Mouse (Mus musculus): ENCODE data around the gene Chchd3.

Chchd3 gene

DNA sequence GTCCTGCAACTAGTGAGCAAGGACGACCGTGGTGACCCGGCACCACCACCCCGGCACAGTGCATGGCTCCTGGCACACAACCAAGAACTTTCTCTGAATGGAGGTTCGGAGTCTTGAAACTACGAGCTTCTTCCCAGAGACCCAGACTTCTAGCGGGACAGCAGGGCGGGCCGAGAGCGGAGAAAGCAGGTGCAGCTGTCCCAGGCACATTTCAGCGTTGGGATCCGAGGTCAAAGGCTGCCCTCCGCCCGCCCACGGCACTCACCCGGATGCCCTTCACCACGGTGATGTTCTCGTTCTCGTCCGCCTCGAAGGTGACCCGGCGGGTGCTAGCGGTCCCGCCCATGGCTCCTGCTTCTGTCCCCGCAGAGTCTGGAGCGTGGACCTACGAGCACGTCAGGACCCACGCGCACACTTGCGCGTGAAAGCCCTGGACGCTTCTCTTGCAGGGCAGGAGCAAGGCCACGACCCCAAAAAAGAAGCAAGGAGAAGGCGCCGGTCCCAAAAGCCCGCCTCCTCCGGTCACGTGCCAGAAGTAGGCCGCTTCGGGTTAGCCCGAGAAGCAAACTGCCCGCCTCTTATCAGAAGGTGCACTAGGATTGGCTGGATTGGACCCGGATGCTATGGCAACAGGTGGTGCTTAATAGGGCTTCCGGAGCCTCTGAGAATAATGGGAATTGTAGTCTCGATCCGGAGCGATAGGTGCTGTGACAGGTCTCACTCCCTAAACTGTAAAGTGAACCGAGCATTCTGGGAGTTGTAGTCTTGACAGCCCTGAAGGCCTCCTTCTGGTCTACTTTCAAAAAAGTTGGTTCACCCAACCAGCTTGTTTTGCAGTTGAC lies at the start of gene Chchd3:
TSS of gene Chchd3 (minus strand) at position 526 of the 842 bp plus-strand sequence.
- in situ Hi-C loops (cut with MboI; ENCODE audit: low pct_unique_long_range_greater_than_20kb in 1 of 2, low sequenced_read_pairs in 2 of 2, unreplicated experiment in 1 of 2): no loop called here

DNA sequence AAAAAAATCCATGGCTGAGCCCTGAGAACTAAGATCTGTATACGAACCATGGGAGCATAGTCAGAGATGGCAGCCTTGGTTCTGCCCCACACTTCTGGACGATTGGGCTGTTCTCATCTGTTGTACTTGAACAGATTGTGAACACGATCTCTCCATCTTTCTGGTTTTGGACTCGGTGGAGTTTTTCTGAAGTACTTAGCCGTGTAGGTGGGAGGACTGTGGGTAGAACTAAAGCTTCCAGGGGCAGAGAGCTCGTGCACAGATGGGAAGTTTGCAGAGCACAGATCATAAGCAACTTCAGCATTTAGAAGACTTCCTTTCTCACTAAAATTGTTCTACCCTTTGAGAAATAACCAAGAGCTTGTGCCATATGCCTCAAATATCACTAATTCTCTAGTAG lies 44.6 kb upstream of the Chchd3 start:
- in situ Hi-C loops (cut with MboI; ENCODE audit: low pct_unique_long_range_greater_than_20kb in 1 of 2, low sequenced_read_pairs in 2 of 2, unreplicated experiment in 1 of 2): no loop called here

DNA sequence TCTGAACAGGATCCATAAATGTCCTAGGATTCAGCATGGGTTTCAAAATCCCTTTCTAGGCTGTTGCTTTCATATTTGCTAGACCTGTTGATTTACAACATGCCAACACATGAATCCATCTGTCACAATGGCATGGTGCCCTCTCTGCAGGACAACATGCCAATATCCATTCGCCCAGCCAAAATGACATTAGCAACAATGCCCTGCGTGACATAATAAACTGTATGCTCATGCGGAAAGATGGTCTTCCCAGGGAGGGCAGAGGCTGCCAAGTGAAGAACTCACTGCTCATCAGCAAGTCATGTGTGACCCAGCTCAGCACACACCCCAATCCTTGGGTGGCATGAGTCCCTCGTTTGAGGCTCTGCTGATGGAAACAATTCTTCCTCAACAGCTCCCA lies 38.8 kb upstream of the Chchd3 start:
- in situ Hi-C loops (cut with MboI; ENCODE audit: low pct_unique_long_range_greater_than_20kb in 1 of 2, low sequenced_read_pairs in 2 of 2, unreplicated experiment in 1 of 2): no loop called here

DNA sequence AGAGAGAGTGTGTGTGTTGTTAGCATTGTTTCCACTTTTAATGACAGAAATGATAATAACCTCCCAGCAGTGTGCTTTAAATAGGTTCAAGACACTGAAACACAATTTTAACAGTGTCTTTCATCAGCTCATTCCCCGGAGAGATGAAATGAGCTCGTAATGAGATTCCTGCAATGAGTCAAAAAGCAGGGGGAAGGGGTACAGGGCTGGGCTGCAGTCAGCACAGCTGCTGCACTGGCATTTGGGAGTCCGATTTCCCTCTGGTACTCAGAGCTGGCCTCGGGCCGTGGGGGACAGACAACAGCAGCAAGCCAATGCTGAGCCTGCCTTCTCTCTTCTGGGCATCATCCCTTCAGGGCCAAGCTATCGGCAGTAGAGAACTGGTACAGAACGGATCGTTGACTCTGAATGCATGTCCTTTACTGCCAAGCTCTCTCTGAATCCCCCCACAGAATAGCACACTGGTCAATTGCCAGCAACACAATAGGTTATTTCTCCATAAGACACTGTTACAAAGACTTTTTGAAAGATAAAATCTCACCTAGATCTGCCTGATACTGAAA lies 34.7 kb upstream of the Chchd3 start:
- in situ Hi-C loops (cut with MboI; ENCODE audit: low pct_unique_long_range_greater_than_20kb in 1 of 2, low sequenced_read_pairs in 2 of 2, unreplicated experiment in 1 of 2): no loop called here

DNA sequence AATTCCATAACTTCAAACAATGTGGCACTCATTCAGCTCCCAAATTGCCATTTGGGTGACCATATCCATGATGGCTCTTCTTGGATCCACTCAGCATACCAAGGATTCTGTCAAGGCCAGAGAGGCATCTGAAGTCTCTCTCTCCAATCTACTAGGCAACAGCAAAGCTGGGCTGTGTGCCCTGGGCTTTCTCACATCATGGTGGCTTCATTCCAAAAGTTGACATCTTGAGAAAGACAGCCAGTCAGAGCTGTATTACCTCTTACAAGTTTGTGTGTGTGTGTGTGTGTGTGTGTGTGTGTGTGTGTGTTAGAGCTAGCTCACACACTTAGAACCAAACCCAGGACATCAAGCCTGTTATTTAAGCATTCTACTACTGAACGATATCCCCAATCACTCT lies 20.1 kb upstream of the Chchd3 start:
- in situ Hi-C loops (cut with MboI; ENCODE audit: low pct_unique_long_range_greater_than_20kb in 1 of 2, low sequenced_read_pairs in 2 of 2, unreplicated experiment in 1 of 2): no loop called here

GRCm38 (mm10) chr6:33078260-33078936 lies 18.3 kb upstream of the Chchd3 start:
- in situ Hi-C loops (cut with MboI; ENCODE audit: low pct_unique_long_range_greater_than_20kb in 1 of 2, low sequenced_read_pairs in 2 of 2, unreplicated experiment in 1 of 2): no loop called here

DNA sequence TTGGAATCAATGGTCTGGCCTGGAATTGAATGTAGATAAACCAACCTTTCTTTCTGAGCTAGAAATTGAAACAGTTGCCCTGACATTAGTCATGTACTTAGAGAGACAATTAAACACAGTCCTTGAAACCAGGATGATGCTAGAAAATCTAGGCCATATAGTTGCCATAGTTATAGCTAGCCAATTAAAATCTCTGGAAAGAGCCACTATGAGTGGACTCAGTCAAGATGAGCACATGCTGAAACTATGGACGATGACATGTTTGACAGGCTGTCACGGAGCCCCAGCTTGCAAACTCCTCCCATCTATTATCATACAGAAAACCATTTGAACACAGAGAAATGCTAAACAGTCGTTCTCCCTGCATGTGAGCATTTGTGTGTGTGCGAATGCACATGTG lies 6.4 kb upstream of the Chchd3 start:
- in situ Hi-C loops (cut with MboI; ENCODE audit: low pct_unique_long_range_greater_than_20kb in 1 of 2, low sequenced_read_pairs in 2 of 2, unreplicated experiment in 1 of 2): no loop called here

DNA sequence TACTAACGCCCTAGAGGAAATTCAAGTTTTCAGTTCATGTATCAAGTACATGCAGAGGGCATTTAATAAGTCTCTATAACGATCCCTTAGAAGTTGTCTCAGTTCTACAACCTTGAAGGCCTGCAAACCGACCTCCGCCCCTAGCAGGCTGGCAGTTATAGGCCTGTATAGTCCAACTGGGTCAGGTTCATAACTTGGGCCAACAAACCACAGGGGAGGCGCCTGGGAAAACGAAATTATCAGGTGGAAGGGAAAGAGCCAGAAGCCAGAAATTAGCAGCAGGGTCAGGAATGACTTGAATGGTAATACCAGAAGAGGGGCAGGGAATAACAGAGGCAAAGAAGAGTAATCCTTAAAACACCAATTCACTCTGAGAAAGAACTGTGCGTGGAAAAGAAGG lies 784 bp downstream of the Chchd3 start:
- in situ Hi-C loops (cut with MboI; ENCODE audit: low pct_unique_long_range_greater_than_20kb in 1 of 2, low sequenced_read_pairs in 2 of 2, unreplicated experiment in 1 of 2): no loop called here

DNA sequence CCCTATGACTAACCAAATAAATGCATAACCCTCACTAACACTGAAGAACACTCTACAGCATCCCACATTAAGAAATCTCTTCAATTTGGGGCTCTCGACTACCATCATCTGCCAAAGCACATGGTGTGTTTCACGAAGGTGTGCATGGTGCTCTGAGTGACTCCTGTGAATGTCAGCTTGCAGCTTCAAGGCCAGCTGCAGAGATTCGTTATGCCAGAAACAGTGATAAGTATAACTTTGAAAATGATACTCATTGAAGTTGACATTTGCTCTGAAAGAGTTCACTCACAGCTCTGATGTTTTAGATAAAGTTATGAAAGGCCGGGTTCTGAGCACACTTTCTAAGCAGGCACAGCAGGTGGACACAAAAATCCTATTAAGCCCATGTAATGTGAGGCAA lies 3.7 kb downstream of the Chchd3 start:
- in situ Hi-C loops (cut with MboI; ENCODE audit: low pct_unique_long_range_greater_than_20kb in 1 of 2, low sequenced_read_pairs in 2 of 2, unreplicated experiment in 1 of 2): no loop called here

- in situ Hi-C loops (cut with MboI; ENCODE audit: low pct_unique_long_range_greater_than_20kb in 1 of 2, low sequenced_read_pairs in 2 of 2, unreplicated experiment in 1 of 2): no loop called here
Observed at GRCm38 (mm10) chr6:33055663-33056062, 4.4 kb downstream of the Chchd3 start.

GRCm38 (mm10) chr6:33054946-33055345 lies 5.1 kb downstream of the Chchd3 start:
- in situ Hi-C loops (cut with MboI; ENCODE audit: low pct_unique_long_range_greater_than_20kb in 1 of 2, low sequenced_read_pairs in 2 of 2, unreplicated experiment in 1 of 2): no loop called here

- in situ Hi-C loops (cut with MboI; ENCODE audit: low pct_unique_long_range_greater_than_20kb in 1 of 2, low sequenced_read_pairs in 2 of 2, unreplicated experiment in 1 of 2): no loop called here
Observed at GRCm38 (mm10) chr6:33051642-33052041, 8.4 kb downstream of the Chchd3 start.

DNA sequence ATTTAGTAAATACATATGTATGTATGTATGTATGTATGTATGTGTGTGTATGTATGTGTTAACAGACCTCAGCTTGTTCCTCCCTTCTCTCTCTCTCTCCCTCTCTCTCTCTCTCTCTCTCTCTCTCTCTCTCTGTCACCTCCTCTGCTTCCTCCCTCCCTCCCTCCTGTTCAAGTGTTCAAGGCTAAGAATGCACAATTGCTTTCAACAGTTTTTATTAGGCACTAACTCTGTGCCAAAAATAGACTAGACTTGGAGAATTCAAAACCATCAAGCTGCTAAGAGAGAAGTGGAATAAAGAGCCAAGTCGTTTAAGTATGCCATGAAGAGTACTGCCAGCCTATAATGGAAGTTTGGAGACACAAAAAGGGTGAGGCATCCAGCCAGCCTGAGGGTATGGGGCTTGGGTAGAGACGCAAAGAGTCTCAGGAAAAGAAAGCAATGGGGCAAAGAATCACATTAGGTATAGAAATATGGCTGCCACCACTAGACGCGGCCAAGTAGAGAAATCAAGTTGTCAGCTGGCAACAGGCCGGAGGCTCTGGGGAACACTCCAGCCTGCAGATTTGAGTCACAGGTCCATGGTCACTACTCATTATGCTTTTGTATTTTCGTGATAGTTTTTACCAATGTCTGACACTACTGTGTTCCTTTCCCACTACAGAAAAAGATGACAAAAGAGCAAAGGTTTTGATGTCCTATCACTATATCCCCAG lies 10.2 kb downstream of the Chchd3 start:
- in situ Hi-C loops (cut with MboI; ENCODE audit: low pct_unique_long_range_greater_than_20kb in 1 of 2, low sequenced_read_pairs in 2 of 2, unreplicated experiment in 1 of 2): no loop called here

- in situ Hi-C loops (cut with MboI; ENCODE audit: low pct_unique_long_range_greater_than_20kb in 1 of 2, low sequenced_read_pairs in 2 of 2, unreplicated experiment in 1 of 2): no loop called here
Observed at GRCm38 (mm10) chr6:33043480-33043879, 16.6 kb downstream of the Chchd3 start.

DNA sequence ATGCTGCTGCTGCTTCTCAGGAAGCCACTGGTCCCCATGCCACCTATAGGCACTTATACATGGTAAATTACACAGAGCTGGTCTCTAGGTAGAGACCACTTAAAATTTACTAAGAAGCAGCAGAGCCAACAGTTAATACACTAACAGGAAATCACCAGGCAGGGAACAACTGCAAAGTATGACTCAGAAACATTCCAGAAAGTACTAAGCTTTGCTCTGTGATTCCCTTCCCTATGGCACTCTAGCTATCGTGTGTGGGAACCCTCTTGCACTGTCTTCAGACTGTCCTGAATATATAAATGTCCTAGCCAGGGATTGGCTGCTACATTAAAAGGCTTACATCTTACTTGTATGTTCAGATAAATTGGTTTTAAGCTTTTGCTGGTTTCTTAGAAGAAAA lies 17.2 kb downstream of the Chchd3 start:
- in situ Hi-C loops (cut with MboI; ENCODE audit: low pct_unique_long_range_greater_than_20kb in 1 of 2, low sequenced_read_pairs in 2 of 2, unreplicated experiment in 1 of 2): no loop called here

- in situ Hi-C loops (cut with MboI; ENCODE audit: low pct_unique_long_range_greater_than_20kb in 1 of 2, low sequenced_read_pairs in 2 of 2, unreplicated experiment in 1 of 2): no loop called here
Observed at GRCm38 (mm10) chr6:33041978-33042377, 18.1 kb downstream of the Chchd3 start.

DNA sequence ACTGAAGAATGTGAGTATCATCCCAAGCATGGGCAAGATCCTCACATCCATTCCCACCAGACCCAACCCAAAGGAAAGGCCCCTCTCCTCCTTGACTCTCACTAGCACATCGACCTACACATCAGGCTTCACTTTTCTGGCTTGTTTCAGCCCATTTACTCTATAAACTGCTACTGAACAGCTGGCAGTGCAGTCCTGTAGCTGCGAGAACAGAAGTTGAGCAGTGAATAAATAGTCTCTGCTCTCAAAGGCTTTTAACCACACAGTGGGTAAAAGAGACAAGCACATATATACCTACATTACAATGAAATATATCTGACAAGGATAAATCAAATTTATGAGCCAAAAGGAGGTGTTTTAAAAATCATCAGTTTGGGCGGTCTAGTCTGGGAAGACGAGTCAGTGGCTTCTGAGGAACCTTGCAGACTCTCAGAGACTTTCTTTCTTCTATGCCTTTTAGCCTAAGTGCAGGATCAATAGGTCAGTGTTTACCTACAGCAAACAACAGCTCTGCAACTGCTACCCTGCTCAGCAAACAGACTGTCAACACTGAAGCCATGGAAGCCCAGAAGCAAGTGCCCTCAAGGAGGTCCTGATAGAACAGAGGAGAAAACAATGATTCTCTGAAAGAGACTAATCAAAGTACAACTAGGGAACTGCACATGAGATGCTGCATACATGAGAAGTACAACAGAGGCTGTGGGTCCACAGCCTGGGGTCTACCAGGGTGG lies 19.5 kb downstream of the Chchd3 start:
- in situ Hi-C loops (cut with MboI; ENCODE audit: low pct_unique_long_range_greater_than_20kb in 1 of 2, low sequenced_read_pairs in 2 of 2, unreplicated experiment in 1 of 2): no loop called here

GRCm38 (mm10) chr6:33032543-33032942 lies 27.5 kb downstream of the Chchd3 start:
- in situ Hi-C loops (cut with MboI; ENCODE audit: low pct_unique_long_range_greater_than_20kb in 1 of 2, low sequenced_read_pairs in 2 of 2, unreplicated experiment in 1 of 2): no loop called here

Data from mouse embryonic stem cell (cell line).